Mouse (Mus musculus) cerebellum, postnatal 10 days (tissue): ENCODE data around the gene Rhbg.

Experiments used
- DNase-seq, 2 experiments: peaks; one replicate each; pipeline ENCODE4 v3.0.0; 2021; ENCODE audit warnings: mixed read lengths in 2 of 2

Rhbg gene

DNA sequence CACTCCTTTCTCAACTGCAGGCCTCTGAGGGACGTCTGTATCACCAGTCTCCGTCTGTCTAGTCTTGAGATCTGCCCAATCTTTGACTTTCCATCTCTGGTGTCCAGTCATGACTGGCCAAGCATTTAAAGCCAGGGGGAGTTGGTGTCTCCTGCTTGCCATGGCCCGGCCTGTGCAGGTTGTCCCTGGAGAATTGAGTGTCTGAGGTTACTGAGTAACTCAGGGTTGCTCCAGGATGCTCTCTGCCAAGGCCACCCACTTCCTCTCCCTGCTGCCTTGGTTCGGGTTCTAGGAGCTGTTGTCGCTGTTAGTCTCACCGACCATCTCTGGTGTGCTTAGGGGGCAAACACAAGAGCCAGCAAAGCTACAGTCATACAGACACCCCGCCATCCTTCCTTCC is 1.9 kb upstream of the Rhbg start:
- DNase-seq, result no peak

DNA sequence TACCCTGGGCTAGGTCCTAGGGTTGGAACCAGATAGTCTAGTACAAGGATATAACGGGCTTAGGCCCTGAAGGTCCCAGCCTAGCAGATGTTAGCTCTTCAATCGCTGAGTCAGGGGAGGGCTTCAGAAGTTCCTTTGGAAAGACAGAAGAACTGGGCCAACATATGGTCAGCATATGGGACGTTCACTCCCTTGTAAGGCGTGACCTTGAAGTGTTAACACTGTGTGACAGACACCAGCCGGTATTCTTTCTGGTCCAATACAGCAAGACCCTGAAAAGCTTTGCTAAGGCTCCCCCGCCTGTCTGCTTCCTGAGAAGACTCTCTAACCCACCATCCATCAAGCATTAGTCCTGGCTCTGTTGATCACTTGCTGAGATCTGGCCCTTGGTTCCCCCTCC is 1.4 kb upstream of the Rhbg start:
- DNase-seq, result no peak

DNA sequence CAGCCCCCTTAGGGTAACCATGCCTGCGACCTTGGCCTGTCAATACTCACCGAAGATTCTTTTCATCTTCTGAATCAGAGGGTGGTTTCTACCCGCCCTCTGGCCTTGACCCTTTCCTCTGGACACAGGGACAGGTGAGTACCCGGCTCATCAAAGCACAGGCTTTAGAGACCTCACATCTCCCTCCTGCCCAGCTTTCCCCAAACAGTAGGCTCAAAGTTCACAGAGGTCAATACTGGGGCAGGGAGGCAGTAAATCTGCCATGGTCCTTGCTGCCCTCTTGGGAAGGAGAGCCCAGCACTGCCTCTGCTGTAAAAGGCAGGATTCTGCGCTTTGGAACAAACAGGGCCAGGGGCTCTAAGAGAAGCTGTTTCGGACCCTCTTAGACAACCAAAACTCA is 1.8 kb downstream of the Rhbg start:
- no peak for DNase-seq

DNA sequence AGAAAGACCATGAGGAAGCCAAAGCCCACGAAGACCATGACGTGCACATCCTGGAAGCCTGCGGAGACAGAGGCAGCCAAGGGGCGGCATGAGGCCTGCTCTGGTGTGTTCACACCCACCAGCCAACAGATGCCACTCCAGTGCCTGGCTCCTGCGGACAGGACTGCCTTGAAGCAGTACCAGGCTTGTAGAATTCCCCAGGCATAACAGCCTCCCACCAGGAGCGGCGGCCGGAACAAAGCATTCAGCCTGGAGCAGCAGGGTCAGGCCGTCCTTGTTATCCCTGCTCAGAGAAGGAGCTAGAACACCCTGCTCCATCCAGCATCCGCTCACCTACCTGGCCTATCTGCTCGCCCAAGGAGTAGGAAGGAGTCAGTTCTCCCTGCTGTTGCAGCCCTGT is 6.1 kb downstream of the Rhbg start:
- peak in 1 of 2 experiments; percentile 49 for DNase-seq

DNA sequence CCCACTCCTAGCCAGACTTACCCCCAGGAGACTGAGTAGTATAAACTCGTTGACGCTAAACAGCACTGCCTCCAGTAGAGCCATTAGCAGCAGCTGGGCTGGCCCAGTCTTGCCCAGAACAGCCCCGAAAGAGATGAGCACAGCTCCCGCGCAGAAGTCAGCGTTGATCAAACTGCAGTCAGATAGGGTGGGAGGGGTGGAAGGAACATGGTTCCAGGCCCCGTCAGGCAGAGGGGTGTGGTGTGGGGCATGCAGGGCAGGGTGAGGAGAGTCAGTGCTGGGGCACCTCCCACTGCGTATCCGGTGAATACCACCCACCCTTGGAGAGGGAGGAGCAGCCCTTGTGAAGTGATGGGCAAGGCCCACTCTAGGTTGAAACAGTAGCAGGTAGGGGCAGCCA is 6.8 kb downstream of the Rhbg start:
- DNase-seq, result no peak

DNA sequence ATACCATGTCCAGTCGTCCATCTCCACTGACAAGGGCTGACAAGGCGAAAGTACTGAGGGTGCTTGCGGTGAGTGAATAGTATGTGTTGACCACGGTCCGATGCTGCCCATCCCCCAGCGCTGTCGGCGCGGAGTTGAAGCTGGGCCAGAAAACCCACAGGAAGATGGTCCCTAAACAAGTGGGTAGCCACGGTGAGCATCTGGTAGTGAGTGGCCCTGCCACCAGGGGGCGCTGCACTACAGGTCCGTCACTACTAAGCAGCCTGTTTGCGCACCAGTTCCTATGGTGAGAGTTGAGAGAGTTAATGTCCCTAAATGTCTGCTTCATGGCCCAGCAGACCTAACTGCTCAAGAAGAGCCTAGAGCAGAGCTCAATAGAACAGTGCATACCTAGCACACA is 8.7 kb downstream of the Rhbg start:
- DNase-seq, result peak; percentile 88 to 93

DNA sequence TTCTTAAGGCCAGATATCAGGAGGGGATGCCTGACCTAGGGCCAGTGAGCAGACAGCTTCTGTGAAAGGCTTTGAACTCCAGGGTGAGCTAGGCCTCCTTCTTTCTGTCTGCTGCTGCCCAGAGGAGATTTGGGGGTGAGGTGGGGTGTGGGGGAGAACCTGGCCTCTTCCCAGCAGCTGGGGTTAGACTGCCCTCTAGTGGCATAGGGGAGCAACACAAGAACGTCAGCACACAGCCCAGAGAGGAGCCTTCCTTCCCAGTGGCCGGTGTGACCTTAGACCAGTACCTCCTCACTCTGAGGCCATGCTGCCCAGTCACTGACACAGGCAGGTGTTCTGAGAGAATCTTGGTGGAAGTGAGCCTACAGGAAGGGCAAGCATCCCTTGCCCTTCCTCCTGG is 10.4 kb downstream of the Rhbg start:
- peak; percentile 80 to 85 for DNase-seq

DNA sequence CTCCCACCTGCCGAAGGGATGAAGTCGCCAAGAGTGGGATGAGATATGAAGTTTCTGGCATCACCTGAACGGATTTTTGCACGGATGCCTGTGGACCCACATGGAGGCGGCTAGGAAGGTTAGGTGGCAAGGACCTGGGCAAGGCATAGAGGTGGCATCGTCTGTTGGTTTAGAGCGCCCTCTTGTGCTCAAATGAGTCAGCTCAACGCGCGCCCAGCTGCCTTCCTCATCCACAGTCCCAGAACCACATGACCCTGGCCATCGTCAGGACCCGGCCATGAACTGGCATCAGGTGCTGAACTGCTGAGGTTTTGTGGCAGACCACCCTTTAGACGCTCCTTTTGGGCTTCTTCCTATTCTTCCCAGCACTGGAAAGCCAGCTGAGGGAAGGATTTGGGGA is 12.0 kb downstream of the Rhbg start:
- peak; percentile 95 to 96 for DNase-seq

DNA sequence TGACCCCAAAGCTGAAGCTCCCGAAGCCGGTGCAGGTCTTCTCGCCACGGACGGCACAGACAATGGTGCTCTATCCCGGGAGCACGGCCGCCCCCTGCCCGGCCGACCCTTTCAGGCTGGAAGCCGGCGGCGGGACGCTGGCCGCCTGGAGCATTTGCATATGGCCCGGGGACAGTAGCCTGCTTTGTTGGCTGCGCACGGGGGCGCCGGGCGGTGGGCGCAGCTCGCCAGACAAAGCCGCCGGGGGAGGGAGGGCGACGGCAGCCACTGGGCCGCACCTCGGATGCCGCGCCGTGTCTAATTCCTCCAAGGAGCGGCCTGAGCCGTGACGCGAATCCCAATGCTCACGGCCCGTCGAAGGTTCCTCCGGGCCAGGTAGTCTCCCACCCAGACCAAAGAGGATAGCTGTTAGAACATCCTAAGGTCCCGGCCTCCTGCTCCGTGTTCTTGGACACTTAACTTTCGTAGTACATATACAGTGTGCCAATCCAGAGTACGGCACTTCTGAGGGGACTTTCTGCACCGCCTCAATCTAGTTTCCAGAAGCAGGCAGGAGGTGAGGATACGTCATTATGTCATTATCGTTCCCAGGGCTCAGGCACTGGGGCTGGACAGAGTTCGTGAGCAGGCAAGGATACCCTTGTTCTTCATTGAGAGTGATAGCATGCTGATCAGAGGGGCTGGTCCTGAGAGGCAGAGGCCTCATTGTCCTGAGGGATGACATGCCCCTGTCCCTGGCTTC is 13.3 kb downstream of the Rhbg start:
- DNase-seq, result peak; percentile 59 to 69

DNA sequence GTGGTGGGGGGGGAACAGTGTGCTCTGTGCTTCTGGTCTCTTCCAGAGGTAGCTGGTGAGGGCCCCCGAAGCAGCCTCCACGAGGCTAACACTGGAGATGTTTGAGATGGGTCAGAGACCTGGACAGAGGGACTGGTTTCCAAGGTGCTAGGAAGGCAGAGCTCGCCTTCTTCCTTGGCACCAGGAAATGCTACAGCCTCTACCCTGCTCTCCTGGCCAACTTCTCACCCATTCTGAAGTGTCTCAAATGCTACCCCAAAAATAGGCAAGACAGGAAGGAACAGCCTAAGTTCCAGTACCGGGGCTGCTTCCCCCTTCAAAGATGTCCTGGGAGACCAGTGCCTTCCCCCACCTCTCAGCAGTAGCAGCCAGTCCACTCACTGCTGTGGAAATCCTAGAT is 15.1 kb downstream of the Rhbg start:
- DNase-seq, result no peak

DNA sequence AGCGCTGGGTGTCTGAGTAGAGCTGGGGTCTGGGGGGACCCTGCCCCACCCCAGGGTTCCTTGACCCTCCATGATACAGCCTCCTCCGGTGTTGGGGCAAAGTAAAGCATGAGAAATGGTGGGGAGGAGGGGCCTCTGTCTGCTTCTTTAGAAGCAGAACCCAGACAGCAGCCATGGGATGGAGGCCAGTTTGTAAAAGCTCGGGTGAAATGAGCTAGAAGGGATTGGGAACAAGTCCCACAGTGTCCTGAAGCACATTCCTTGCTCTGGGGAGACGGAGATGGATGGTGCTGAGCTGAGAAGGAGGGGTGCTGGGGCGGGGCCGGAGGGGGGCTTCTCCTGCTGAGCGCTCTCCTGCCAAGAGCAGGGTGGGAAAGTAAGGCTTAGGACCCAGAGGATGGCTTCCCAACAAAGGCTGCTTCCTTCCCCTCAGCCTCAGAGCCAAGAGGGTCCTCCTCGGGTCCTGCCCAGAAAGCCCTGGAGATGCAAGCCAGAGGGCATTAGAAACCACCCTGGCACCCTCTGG is 15.6 kb downstream of the Rhbg start:
- peak; percentile 71 to 78 for DNase-seq

DNA sequence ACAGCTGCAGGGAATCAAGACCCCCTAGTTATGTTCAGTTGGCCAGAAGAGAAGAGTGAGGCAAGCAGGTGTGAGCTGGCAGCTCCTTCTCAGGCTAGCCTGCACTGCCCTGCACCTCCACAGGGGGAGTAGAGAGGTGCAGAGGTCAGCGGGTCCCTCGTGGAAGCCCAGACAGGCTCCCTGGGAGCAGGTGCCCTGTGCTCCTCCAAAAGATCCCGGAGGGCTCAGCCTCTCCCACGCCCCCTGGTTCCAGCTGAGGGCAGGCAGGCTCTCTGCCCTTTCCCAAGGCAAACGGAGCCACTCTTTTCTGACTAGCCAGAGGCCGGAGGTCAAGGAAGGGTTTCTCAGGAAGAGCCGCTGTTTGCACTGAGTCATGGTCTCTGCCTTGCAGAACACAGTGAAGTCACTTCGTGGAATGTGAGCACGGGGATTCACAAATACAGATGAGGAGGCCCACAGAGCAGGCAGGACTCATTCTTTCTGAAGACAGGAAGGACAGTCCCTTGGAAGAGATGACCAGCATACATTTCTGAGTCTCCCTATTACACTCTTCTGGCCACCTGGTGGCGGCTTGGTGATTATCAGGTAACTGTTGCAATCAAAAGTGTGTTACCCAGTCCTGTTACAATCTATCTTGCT is 16.8 kb downstream of the Rhbg start:
- peak; percentile 75 to 80 for DNase-seq

DNA sequence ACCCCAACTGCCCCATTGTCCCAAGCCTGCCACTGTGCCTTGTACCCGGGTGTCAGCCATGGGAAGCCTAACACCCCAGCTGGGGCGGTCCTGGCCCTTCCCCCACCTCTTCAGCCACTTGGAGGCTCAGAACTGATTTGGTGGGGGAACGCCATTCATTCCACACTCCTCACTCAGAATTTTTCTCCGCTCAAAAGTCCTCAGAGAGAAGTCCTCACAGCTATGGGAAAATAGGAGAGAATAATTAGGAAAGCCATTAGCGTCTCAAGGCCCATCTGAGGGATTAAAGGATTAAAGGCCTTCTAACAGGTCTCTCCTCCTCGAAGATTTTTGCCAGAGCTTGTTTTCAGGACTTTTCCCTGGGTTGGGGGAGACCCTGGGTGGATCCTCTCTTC is 17.4 kb downstream of the Rhbg start:
- peak; percentile 16 to 18 for DNase-seq

DNA sequence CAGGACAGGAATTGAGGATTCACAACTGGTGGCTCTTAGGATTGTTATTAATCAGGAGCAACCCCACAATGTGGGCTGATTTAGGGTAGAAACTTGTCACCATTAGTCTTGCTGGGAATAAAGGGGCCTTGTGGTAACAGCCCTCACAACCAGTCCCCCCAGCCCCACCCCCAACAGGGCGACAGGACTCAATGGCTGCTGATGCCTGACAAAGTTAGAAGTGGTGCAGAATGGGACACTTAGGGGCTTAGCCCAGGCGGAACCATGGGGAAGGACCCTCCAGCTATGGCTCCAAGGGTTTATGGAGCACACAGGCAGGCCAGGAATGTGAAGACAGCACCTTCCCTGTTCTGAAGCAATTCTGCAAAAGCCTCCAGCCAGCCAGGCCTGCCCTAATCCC is 18.9 kb downstream of the Rhbg start:
- DNase-seq, result peak; percentile 21 to 27

DNA sequence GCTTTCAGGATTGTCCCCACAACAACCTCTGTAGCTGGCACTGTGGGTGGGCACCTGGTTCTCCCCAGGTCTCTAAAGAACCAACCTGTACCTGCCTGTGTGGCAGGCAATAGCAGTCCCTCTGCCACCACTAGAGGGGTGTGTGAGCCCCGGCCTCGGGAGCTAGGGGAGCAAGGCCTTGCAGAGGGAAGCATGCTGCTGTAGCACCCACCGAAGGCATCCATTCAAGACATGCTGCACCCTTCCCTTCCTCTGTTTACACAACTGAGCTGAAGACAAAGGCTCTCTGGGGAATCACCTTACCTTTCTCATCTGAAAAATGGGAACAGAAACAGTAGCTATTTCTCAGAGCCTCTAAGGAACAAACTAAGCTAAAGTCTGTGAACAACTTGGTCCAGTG is 19.3 kb downstream of the Rhbg start:
- DNase-seq, result peak; percentile 82 to 83

DNA sequence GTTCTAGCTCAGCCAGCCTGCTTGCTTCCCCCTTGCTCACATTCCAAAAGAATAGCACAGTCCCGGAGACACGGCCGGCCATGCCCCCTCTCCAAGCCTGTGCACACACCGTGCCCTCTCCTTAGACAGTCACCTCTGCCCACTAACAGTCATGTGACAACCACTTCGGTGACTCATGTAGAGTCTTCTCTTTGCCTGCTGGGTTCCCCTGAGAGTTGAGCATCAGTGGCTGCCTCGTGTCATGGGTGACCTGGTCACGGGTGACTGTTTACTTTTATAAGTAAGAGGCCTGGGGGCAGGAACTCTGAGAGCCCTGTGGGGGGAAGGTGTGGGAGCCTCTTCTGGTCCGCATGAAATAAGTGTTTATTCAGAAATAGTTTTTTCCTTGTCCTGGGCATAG is 20.5 kb downstream of the Rhbg start:
- DNase-seq, result peak in 1 of 2 experiments; percentile 9

DNA sequence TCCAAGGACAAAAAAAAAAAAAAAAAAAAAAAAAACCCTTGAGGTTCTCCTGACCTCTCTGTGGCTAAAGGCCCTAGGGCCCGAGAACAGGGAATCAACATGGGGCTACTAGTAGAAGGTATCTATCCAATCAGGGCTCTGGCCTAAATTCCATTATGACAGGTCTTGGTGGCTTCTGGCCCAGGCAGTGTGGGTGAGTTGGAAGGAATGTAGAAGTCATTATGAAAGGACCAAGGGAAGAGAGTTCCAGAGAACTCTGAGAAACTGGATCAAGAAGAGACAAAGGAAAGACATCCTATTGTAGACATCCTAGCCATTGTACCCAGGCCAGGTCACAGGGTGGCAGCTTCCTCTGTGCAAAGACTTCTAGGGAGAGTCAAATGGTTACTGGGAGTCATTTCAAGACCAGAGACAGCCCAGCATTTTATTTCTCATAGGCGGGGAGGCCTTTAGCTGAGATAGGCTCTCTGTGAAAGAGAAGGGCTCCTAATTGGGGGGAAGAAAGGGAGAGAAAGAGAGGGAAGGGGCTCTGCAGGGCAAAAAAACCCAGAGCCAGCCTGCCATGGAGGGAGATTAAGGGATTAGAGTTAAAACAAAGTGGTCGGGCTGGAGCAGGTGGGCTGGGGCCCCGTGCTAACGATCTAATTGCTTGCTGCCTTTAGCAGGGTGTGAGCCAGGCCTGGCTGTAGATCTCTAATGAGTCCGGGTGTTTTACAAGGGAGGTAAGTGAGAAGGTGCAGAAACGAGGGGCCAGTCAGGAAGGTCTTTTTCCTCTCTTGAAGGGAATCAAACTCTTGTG is 21.5 kb downstream of the Rhbg start:
- peak; percentile 64 to 65 for DNase-seq

DNA sequence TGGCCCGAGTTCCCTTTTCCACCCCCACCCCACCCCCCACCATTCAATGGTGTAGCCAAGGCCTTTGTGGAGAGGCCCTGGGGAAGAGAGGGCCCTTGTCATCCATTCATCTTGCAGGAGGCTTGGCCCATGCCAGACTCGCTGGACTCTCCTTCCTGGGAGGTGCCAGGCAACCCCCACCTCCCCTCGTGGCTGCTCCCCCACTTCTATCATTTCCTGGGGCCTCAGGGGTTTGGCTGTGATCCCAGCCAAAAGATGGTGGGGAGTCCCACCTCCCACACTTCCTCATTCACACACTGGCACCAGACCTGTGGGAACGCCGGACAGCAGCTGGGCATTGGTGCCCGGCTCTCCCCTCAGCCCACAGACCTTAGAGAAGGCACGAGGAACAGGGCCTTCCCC is 22.2 kb downstream of the Rhbg start:
- DNase-seq, result peak; percentile 75 to 84

DNA sequence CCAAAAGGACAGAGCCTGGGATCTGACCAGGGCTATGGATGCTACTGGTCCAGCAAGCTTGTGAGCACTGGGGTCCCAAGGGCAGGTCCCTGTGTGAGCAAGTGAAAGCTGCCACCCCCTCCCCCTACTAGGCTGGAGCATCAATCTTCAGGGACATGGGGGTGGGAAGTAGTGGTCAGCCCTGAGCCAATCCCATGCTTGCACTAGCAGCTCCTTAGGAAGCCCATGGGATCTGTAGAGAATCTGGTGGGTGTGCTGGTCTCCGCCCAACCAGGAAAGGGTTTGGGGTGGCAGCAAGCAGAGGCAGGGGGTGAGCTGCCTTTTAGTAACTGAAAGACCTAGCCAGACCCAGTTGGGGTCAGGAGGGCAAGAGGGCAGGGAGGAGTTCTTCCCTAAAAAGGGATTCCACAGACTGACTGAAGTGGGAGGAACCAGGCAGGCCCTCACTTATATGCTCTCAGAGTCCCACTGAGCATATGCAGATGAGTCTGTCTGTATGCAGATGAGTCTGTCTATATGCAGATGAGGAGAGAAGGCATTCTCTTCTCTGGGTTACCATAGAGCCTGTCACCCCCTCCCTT is 23.4 kb downstream of the Rhbg start:
- peak; percentile 65 to 68 for DNase-seq

DNA sequence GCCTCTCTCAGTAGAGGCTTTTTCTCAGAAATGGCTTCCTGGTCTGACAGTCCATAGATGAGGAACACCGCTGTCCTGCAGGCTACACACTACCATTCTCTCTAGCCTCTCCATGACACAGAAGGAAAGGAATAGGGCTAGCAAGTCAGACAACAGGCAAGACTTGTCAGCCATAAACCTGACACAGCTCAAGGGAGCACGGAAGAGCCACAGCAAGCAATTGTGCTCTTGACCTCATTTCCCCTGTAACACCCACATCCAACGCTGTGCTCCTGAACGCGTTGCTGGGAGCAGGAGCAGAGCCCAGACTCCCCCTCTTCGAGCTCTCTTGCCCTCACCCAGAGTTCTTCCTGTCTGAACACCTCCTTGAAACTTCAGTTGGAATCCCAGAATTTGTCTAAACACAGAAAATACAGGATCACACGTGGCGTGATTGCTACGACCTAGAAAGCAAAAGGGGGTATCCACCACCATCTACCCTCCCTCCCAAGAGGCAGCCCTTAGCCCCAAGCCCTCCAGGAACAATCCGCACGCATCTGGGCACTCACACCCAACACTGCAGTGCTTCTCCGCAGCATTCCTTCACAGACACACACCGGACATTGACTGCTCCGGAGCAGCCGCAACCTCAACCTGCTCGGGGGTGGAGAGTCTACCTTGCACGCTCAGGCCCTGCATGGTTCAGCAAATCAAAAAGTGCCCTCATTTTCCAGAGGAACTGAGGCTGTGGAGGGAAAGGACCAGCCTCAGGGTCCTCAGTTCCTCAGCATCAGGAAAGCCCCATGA is 24.1 kb downstream of the Rhbg start:
- peak in 1 of 2 experiments; percentile 54 for DNase-seq

DNA sequence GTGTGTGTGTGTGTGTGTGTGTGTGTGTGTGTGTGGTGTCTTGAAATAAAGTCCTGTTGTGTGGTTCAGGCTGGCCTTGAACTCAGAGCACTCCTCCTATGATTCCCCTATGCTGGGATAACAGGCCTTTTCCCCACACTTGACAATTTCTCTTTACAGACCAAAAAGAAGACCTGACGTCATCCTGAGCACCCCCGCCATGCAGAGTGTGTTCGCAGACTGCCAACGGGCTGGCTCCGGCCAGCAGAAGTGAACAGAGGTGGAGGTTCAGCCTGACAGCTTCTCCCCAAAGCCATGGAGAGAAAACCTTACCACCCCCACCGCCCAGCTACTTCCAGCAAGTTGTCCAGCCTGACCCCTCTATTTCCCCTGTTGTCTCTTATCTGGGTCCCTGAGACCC is 25.0 kb downstream of the Rhbg start:
- peak; percentile 49 to 56 for DNase-seq

DNA sequence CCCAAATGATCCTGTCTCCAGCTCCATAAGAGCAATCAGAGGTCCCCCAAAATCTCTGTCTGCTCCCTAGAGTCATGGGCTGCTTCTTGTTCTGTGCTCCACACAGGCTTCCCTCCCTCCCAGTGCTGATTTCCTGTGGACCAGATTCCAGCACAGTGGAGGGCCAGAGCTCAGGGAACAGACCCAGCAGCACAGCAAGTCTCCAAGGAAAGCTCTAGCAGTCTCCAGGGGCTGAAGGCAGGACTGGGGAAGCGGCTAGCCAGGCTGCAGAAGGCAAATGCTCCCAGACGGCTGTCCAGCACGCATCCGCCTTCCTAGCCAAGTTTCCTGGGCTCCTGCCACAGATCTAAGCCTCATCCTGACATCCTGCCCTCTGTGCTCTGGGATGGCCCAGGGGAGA is 25.6 kb downstream of the Rhbg start:
- peak; percentile 65 to 68 for DNase-seq
